Mouse (Mus musculus) liver, embryonic 14.5 days (tissue): ENCODE measurements around the gene Podxl2.

Source experiments
- CTCF ChIP-seq: IDR thresholded peaks from 2 replicates; pipeline ENCODE4 v1.5.1; 2016; ENCODE audit warnings: antibody characterized with exemption, low read depth, control low read depth
- EP300 ChIP-seq: IDR thresholded peaks from 2 replicates; pipeline ENCODE4 v1.6.1; 2016; ENCODE audit warnings: antibody characterized with exemption, low read depth

DNA sequence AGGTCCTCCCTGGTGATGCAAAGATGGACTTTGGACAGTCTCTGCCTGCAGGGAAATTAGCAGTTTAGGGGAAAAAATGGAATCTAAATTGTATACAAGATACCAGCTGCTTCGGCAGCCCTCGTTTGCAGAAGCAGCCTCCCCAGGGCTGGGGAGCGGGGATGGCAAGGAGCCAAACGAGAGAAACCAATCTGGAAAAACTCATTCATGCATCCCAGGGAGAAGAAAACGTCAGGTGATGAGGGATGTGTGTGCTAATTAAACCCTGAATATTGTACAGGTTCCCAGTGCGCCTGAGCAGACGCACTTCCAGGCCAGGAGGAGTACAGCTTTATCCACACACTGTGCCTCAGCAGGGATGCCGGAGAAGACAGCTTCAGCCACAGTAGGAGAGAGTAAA is 3.3 kb downstream of the Podxl2 start:
- TF ChIP-seq CTCF (no peak), EP300 (no peak)
